Mouse (Mus musculus) R1 (cell line): ENCODE measurements around the gene Slc25a19.

ENCODE experiments used
- DNase-seq: peaks from one replicate; pipeline ENCODE4 v3.0.0-alpha.2; 2018; ENCODE audit warnings: low read depth, low spot score

The Slc25a19 gene

GRCm38 (mm10) chr11:115640978-115641663, 13.0 kb upstream of the Slc25a19 start:
- peak; percentile 53 for DNase-seq

DNA sequence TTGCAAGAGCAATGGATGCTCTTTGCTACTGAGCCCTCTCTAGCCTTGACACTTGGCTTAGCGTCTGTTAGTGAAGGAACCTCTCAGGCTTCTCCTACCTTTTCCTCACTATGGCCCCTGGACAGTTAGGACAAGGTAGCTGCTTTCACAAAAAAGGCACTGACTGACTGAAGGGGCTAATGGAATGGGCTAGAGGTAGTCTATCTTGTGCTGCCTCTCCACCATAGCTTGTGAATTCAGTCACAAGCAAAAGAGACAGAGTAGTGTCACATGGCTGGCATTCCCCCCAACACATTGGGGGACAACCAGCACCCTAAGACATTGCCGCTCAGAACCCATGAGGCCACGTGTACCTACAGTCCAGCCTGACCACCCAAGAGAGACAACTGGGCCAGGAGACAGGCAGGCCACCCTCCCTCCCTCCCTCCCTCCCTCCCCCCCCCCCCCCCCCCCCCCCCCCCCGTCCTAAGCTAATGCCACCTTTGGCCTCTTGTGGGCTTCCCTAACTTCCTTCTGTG, 12.3 kb upstream of the Slc25a19 start:
- no peak for DNase-seq

DNA sequence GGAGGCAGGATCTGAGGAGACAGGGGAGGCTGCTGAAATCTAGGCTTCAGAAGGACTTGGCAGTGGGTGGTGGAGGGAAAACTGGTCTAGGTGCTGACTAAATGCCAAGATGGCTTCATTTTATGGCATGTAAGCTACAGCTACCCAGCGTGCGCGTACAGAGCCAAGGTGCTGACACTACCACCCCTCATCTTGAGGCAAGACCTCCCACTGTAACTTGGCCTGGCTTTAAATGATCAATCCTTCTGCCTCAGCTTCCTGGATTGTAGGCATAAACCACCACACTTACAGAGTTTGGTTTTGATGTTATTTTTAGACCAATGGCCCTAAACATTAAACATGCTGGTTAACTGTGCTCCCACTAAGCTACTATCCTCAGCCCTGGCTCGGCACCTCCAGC, 11.4 kb upstream of the Slc25a19 start:
- no peak for DNase-seq

- DNase-seq: peak; percentile 95
These were observed 10.7 kb upstream of the Slc25a19 start for GRCm38 (mm10) chr11:115638498-115639409.

- peak; percentile 52 for DNase-seq
These were observed 8.9 kb upstream of the Slc25a19 start for GRCm38 (mm10) chr11:115636960-115637359.

GRCm38 (mm10) chr11:115635484-115635883, 7.4 kb upstream of the Slc25a19 start:
- peak; percentile 71 for DNase-seq

- peak; percentile 63 for DNase-seq
These were observed 6.9 kb upstream of the Slc25a19 start for GRCm38 (mm10) chr11:115635041-115635440.

GRCm38 (mm10) chr11:115634109-115634508, 6.0 kb upstream of the Slc25a19 start:
- DNase-seq: no peak

GRCm38 (mm10) chr11:115632862-115633261, 4.8 kb upstream of the Slc25a19 start:
- no peak for DNase-seq

DNA sequence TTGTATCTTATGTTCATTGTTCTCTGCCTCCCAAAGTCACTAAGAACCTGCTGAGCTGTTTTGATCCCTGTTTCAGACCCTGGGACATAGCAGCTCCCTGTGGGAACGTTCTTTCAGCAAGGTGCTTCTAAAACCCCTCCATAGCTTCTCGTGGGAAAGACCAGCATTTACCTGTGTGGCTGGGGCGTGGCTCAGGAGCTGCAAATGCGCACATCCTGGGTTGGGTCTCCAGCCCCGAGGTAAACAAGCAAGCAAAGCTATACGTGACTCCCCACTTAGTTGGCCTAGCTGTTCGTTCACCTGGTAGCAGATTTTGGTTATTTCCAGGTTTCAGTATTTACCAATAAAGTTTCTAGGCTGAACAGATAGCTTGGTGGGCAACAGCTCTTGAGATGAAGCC, 4.2 kb upstream of the Slc25a19 start:
- no peak for DNase-seq

GRCm38 (mm10) chr11:115631505-115631890, 3.4 kb upstream of the Slc25a19 start:
- peak; percentile 91 for DNase-seq

- DNase-seq: peak; percentile 89
These were observed 2.7 kb upstream of the Slc25a19 start for GRCm38 (mm10) chr11:115630532-115631504.

DNA sequence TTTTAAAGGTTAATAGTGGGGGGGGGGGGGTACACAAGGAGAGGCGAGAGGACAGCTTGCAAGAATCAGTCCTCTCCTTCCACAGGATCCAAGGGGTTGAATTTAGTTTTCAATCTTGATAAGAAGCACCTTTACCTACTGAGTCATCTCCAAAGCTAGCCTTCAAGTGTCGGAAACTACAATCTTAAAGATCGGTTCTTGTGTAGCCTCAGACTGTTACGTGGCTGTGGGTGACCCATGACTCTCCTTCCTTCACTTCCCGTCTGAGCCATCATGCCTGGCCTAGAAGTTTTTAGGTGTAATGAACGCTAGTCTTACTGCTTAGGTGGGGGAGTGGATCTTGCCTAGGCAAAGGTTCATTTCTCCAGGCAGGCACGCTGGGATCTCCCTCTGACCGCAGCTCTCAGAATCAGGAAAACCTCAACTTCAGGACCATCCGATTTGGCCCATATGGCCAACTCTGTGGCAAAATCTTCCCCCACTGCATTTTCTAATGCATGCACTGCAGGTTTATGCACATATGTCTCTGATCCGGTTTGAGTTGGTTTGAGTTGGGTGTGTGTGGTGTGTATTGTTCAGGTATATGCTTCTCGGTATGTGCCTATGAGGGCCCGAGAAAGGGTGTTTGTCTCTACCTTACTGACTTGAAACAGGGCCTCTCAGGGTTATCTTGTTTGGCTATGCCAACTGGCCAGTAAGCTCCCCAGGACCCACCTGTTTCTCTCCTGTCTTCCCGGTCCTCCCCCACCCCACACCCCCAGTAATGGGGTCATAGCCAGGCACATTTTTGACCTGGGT, 1.8 kb upstream of the Slc25a19 start:
- DNase-seq: peak; percentile 44

GRCm38 (mm10) chr11:115628465-115629101, 488 bp upstream of the Slc25a19 start:
- peak; percentile 53 for DNase-seq

- DNase-seq: no peak
These were observed 1.1 kb downstream of the Slc25a19 start for GRCm38 (mm10) chr11:115626824-115627616.

- no peak for DNase-seq
These were observed 2.2 kb downstream of the Slc25a19 start for GRCm38 (mm10) chr11:115625877-115626276.

- peak; percentile 69 for DNase-seq
These were observed 4.5 kb downstream of the Slc25a19 start for GRCm38 (mm10) chr11:115623487-115624070.

GRCm38 (mm10) chr11:115619949-115620348, 8.1 kb downstream of the Slc25a19 start:
- no peak for DNase-seq
